Mouse (Mus musculus) lung, embryonic 14.5 days (tissue): ENCODE results near the gene Smim27. TPM values are rescaled to one million over a fixed set of nuclear protein-coding genes. Genes with fewer than 3 reads are reported as not detected.

Experiments used
- ATAC-seq: fragments of 200-750 bp; cut with Nextera tagmentation; 2 replicates; pipeline ENCODE4 v1.8.0; 2017; ENCODE audit warnings: mild to moderate bottlenecking, moderate TSS enrichment, moderate library complexity; ENCODE audit not compliant: insufficient read depth
- DNase-seq: peaks from one replicate; pipeline ENCODE4 v3.0.0-alpha.2; 2015
- H3K27ac ChIP-seq: fragments of 300-500 bp; sonication (generic); 2 replicates; pipeline ENCODE4 v1.5.1; 2014; ENCODE audit warnings: low read depth, mild to moderate bottlenecking, moderate library complexity
- H3K27me3 ChIP-seq: fragments of 300-500 bp; sonication (generic); 2 replicates; pipeline ENCODE4 v1.6.1; 2014; ENCODE audit warnings: low read length, control low read depth; ENCODE audit not compliant: insufficient read depth
- H3K36me3 ChIP-seq: fragments of 300-500 bp; sonication (generic); 2 replicates; pipeline ENCODE4 v1.6.1; 2014; ENCODE audit warnings: control low read depth; ENCODE audit not compliant: insufficient read depth
- H3K4me1 ChIP-seq: fragments of 300-500 bp; sonication (generic); 2 replicates; pipeline ENCODE4 v1.6.1; 2014; ENCODE audit warnings: antibody characterized with exemption, control low read depth; ENCODE audit not compliant: insufficient read depth
- H3K4me2 ChIP-seq: fragments of 300-500 bp; sonication (generic); 2 replicates; pipeline ENCODE4 v1.6.1; 2014; ENCODE audit warnings: mild to moderate bottlenecking
- H3K4me3 ChIP-seq: fragments of 300-500 bp; sonication (generic); 2 replicates; pipeline ENCODE4 v1.5.1; 2014; ENCODE audit warnings: low read depth, low read length
- H3K9ac ChIP-seq: fragments of 300-500 bp; sonication (generic); 2 replicates; pipeline ENCODE4 v1.6.1; 2014
- H3K9me3 ChIP-seq: fragments of 300-500 bp; sonication (generic); 2 replicates; pipeline ENCODE4 v1.6.1; 2016; ENCODE audit warnings: low read depth, low read length, control low read depth
- CTCF ChIP-seq: IDR thresholded peaks from 2 replicates; pipeline ENCODE4 v1.5.1; 2016; ENCODE audit warnings: antibody characterized with exemption, low read depth
- WGBS: fragments of 180-500 bp; shearing (Covaris S2); extraction: QIAGEN DNeasy Blood & Tissue Kit; methylation state at CpG from one replicate; pipeline ENCODE4 v1.1.7; 2014; 5-methylcytosine and 5-hydroxymethylcytosine counted together
- polyA plus RNA-seq: library from polyadenylated mRNA; unstranded; fragments of >200 nt; fragmentation: Nextera tagmentation; extraction: Ambion mirVana; gene quantifications from 2 replicates; pipeline ENCODE4 v1.2.1, GENCODE M21; 2014

Gene Smim27
- 24.0 and 32.4 TPM in 2 replicates for polyA plus RNA-seq

GRCm38 (mm10) chr4:40269430-40270032 lies at the start of gene Smim27, which contains the start of gene Topors:
TSS of gene Smim27 (plus strand) at chr4:40269579.
TSS of gene Topors (minus strand) at chr4:40269850.
- Histone ChIP-seq H3K4me1 (0 out of 2 replicates have a peak, but pooled peaks cover 4% of the 10 kb centered on the region), H3K9ac (peak within 1 kb of the TSS; percentile 83), H3K4me3 (peak within 1 kb of the TSS; percentile 67), H3K27me3 (no peaks in the 10 kb centered on the region), H3K4me2 (peak within 1 kb of the TSS; percentile 94), H3K9me3 (no peaks in the 10 kb centered on the region), H3K36me3 (peaks cover 44% of the 10 kb centered on the region), H3K27ac (peak within 1 kb of the TSS; percentile 97)
- WGBS: 0% methylated on average over 38 of the region's 38 CpGs
- no peak for TF ChIP-seq CTCF
- ATAC-seq: peak; percentile 96
- peak; percentile 98 for DNase-seq

GRCm38 (mm10) chr4:40220437-40220836 lies 48.9 kb upstream of the Smim27 start:
- no peak for DNase-seq
- no peak overlapping the region for H3K27ac ChIP-seq
- no peaks in the 10 kb centered on the region for H3K4me1 ChIP-seq
- no peak for ATAC-seq
- TF ChIP-seq CTCF: no peak
- no peaks in the 10 kb centered on the region for H3K9me3 ChIP-seq
- H3K4me2 ChIP-seq: peak overlapping the region; percentile 39; the same call in 1 of the 2 replicates
- H3K4me3 ChIP-seq: no peak overlapping the region
- peak overlapping the region; percentile 13; the same call in 1 of the 2 replicates for H3K9ac ChIP-seq
- no peaks in the 10 kb centered on the region for H3K36me3 ChIP-seq
- H3K27me3 ChIP-seq: no peaks in the 10 kb centered on the region
- WGBS: 15% methylated on average over 12 of the region's 12 CpGs

- H3K27me3 ChIP-seq: no peaks in the 10 kb centered on the region
- H3K4me1 ChIP-seq: no peaks in the 10 kb centered on the region
- no peak overlapping the region for H3K4me3 ChIP-seq
- WGBS: 17% methylated on average over 14 of the region's 14 CpGs
- no peaks in the 10 kb centered on the region for H3K9me3 ChIP-seq
- no peak for ATAC-seq
- H3K27ac ChIP-seq: no peak overlapping the region
- H3K9ac ChIP-seq: no peak overlapping the region
- peak overlapping the region; percentile 39; the same call in 1 of the 2 replicates for H3K4me2 ChIP-seq
- no peak for DNase-seq
- no peaks in the 10 kb centered on the region for H3K36me3 ChIP-seq
- TF ChIP-seq CTCF: no peak
These were observed 48.2 kb upstream of the Smim27 start for GRCm38 (mm10) chr4:40221004-40221760.

- no peak overlapping the region for H3K9ac ChIP-seq
- DNase-seq (no peak), ATAC-seq (no peak)
- H3K9me3 ChIP-seq: no peaks in the 10 kb centered on the region
- no peak overlapping the region for H3K4me2 ChIP-seq
- TF ChIP-seq CTCF: no peak
- no peaks in the 10 kb centered on the region for H3K36me3 ChIP-seq
- no peak overlapping the region for H3K4me3 ChIP-seq
- 40% methylated on average over 21 of the region's 21 CpGs for WGBS
- no peaks in the 10 kb centered on the region for H3K4me1 ChIP-seq
- no peaks in the 10 kb centered on the region for H3K27me3 ChIP-seq
- no peak overlapping the region for H3K27ac ChIP-seq
These were observed 47.3 kb upstream of the Smim27 start for GRCm38 (mm10) chr4:40221876-40222585.

GRCm38 (mm10) chr4:40226095-40226494 lies 43.3 kb upstream of the Smim27 start:
- H3K4me1 ChIP-seq: no peaks in the 10 kb centered on the region
- 33% methylated on average over 5 of the region's 5 CpGs for WGBS
- no peak overlapping the region for H3K4me3 ChIP-seq
- no peak overlapping the region for H3K27ac ChIP-seq
- H3K36me3 ChIP-seq: 0 out of 2 replicates have a peak, but pooled peaks cover 3% of the 10 kb centered on the region
- no peak overlapping the region for H3K4me2 ChIP-seq
- no peak for TF ChIP-seq CTCF
- DNase-seq (peak; percentile 57), ATAC-seq (peak; percentile 47; the same call in 1 of the 2 replicates)
- no peaks in the 10 kb centered on the region for H3K9me3 ChIP-seq
- no peaks in the 10 kb centered on the region for H3K27me3 ChIP-seq
- H3K9ac ChIP-seq: no peak overlapping the region

- Histone ChIP-seq H3K36me3 (0 out of 2 replicates have a peak, but pooled peaks cover 3% of the 10 kb centered on the region), H3K27me3 (no peaks in the 10 kb centered on the region), H3K4me1 (no peaks in the 10 kb centered on the region), H3K4me2 (no peak overlapping the region), H3K9me3 (no peaks in the 10 kb centered on the region), H3K9ac (no peak overlapping the region), H3K27ac (no peak overlapping the region), H3K4me3 (no peak overlapping the region)
- 75% methylated on average over 11 of the region's 11 CpGs for WGBS
- no peak for DNase-seq
- no peak for TF ChIP-seq CTCF
- ATAC-seq: no peak
These were observed 42.2 kb upstream of the Smim27 start for GRCm38 (mm10) chr4:40227131-40227530.
